Mouse (Mus musculus): ENCODE data around the gene Gvin1.

GRCm38 (mm10) chr7:106236327-106237191, 21.4 kb upstream of the Gvin1 start:
- no peak for TF ChIP-seq CTCF (IDR thresholded peaks at IDR 0.05; ENCODE audit: control insufficient read depth, insufficient read depth, insufficient replicate concordance, low read depth, low read length)
- no peak for TF ChIP-seq POLR2A (IDR thresholded peaks at IDR 0.05; ENCODE audit: control insufficient read depth, low read depth, low read length)

All from testis, adult 2 months (tissue).